Mouse (Mus musculus) forebrain, embryonic 14.5 days (tissue): ENCODE data around the gene G6pc2. TPM values are rescaled to one million over a fixed set of nuclear protein-coding genes. Genes with fewer than 3 reads are reported as not detected.

Experiments used
- ATAC-seq: fragments of 200-750 bp; cut with Nextera tagmentation; 2 replicates; pipeline ENCODE4 v1.8.0; 2017; ENCODE audit warnings: mild to moderate bottlenecking, moderate library complexity
- DNase-seq: peaks from one replicate; pipeline ENCODE4 v3.0.0-alpha.2; 2015; ENCODE audit warnings: low spot score
- H3K27ac ChIP-seq: fragments of 300-500 bp; sonication (generic); 2 replicates; pipeline ENCODE4 v1.5.1; 2014; ENCODE audit warnings: low read depth, mild to moderate bottlenecking, control low read depth, low read length, moderate library complexity
- H3K27me3 ChIP-seq: fragments of 300-500 bp; sonication (generic); replicated peaks from 2 replicates; pipeline ENCODE4 v1.6.1; 2014; ENCODE audit warnings: low read length, control low read depth, mixed read lengths; ENCODE audit not compliant: control insufficient read depth, insufficient read depth
- H3K36me3 ChIP-seq: fragments of 300-500 bp; sonication (generic); 2 replicates; pipeline ENCODE4 v1.6.1; 2014; ENCODE audit warnings: low read length, control low read depth; ENCODE audit not compliant: control insufficient read depth, insufficient read depth
- H3K4me1 ChIP-seq: fragments of 300-500 bp; sonication (generic); 2 replicates; pipeline ENCODE4 v1.6.1; 2014; ENCODE audit warnings: antibody characterized with exemption, low read length, control low read depth; ENCODE audit not compliant: control insufficient read depth, insufficient read depth
- H3K4me2 ChIP-seq: fragments of 300-500 bp; sonication (generic); 2 replicates; pipeline ENCODE4 v1.6.1; 2014; ENCODE audit warnings: mild to moderate bottlenecking, control low read depth, low read length
- H3K4me3 ChIP-seq: fragments of 300-500 bp; sonication (generic); 2 replicates; pipeline ENCODE4 v1.5.1; 2014; ENCODE audit warnings: low read depth, low read length, control low read depth
- H3K9ac ChIP-seq: fragments of 300-500 bp; sonication (generic); 2 replicates; pipeline ENCODE4 v1.6.1; 2014; ENCODE audit warnings: mild to moderate bottlenecking, low read length, control low read depth, moderate library complexity
- H3K9me3 ChIP-seq: fragments of 300-500 bp; sonication (generic); replicated peaks from 2 replicates; pipeline ENCODE4 v1.6.1; 2016; ENCODE audit warnings: low read length, control low read depth, mixed read lengths; ENCODE audit not compliant: control insufficient read depth
- WGBS: fragments of 180-500 bp; shearing (Covaris S2); extraction: QIAGEN DNeasy Blood & Tissue Kit; methylation state at CpG from one replicate; pipeline ENCODE4 v1.1.7; 2014; 5-methylcytosine and 5-hydroxymethylcytosine counted together
- polyA plus RNA-seq: library from polyadenylated mRNA; unstranded; fragments of >200 nt; fragmentation: Nextera tagmentation; extraction: Ambion mirVana; gene quantifications from 2 replicates; pipeline ENCODE4 v1.2.1, GENCODE M21; 2014

The G6pc2 gene
- polyA plus RNA-seq, result 0.17 TPM in 1 of 2 replicates, not detected in the other

DNA sequence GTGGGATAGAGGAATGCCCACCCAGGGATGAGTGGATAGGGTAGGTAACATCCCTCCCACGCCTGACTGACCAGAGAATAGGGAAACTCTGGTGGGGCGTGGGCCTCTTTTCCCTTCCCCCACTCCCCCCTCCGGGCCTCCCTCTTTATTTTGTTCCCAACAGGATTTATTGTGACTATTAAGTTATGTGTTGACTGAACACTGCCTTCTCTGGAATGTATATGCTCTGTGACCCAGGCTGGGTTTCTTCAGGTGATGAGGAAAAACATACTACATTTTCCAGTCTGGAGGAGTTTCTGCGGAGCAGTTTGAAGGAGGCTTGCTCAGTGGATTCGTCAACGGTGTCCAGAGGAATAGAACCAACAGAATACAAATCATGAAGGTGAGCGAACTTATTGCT is at the start of gene G6pc2:
Gene G6pc2, plus strand, starts transcription at position 301 of the 400 bp plus-strand sequence.
- DNase-seq (no peak), ATAC-seq (no peak)
- no peak within 1 kb of the TSS for H3K4me3 ChIP-seq
- H3K4me1 ChIP-seq, result no peaks in the 10 kb centered on the region
- H3K4me2 ChIP-seq, result no peak within 1 kb of the TSS
- no peaks in the 10 kb centered on the region for H3K9me3 ChIP-seq
- H3K27me3 ChIP-seq, result no peaks in the 10 kb centered on the region
- no peak within 1 kb of the TSS for H3K9ac ChIP-seq
- H3K27ac ChIP-seq, result no peak within 1 kb of the TSS
- no peaks in the 10 kb centered on the region for H3K36me3 ChIP-seq
- WGBS, result 79% methylated on average over 7 of the region's 7 CpGs

- Histone ChIP-seq H3K4me2 (no peak overlapping the region), H3K4me1 (no peaks in the 10 kb centered on the region), H3K9ac (no peak overlapping the region), H3K9me3 (no peaks in the 10 kb centered on the region), H3K27ac (no peak overlapping the region), H3K4me3 (no peak overlapping the region), H3K27me3 (no peaks in the 10 kb centered on the region), H3K36me3 (no peaks in the 10 kb centered on the region)
- WGBS, result 86% methylated on average over 9 of the region's 9 CpGs
- ATAC-seq (no peak), DNase-seq (no peak)
Measured at GRCm38 (mm10) chr2:69170395-69171077, 40.3 kb upstream of the G6pc2 start.

DNA sequence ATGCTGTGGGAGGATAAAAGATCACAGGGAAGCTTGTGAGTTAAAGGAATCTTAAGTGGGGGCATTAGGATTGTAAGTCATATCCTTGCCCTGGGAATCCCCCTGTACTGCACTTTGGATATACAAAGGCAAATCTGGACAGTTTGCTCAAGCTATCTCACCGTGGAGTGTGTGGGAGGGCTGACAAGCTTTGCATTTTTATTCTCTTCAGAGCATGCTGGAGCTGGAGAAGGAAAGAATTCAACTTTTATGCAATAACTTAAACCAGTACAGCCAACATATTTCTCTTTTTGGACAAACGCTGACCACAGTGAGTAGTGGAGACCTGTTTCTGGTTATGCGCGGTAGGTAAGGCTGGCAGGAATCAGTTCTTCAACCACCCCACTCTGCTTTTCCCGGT is 35.6 kb upstream of the G6pc2 start:
- DNase-seq (no peak), ATAC-seq (no peak)
- no peak overlapping the region for H3K9ac ChIP-seq
- WGBS, result 89% methylated on average over 5 of the region's 5 CpGs
- H3K4me3 ChIP-seq, result no peak overlapping the region
- H3K36me3 ChIP-seq, result no peaks in the 10 kb centered on the region
- H3K4me1 ChIP-seq, result no peaks in the 10 kb centered on the region
- H3K27ac ChIP-seq, result no peak overlapping the region
- no peaks in the 10 kb centered on the region for H3K27me3 ChIP-seq
- H3K4me2 ChIP-seq, result no peak overlapping the region
- H3K9me3 ChIP-seq, result no peaks in the 10 kb centered on the region

DNA sequence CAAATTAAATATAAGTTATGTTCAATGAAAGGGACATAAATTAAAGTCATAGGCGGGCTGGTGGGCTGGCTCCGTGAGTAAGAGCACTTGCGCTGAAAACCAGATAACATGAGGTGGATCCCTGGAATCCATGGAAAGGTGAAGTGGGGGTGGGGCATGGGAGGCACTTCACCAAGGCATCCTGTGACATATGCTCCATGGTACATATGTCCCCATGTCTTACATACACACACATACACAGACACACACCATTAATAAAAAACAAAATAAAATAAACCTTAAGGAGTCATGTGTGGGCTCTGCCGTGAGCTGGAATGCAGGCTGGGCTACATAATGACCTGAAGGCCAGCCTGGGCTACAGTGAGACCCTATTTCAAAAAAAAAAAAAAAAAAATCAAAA is 31.2 kb upstream of the G6pc2 start:
- ATAC-seq (no peak), DNase-seq (no peak)
- Histone ChIP-seq H3K4me2 (no peak overlapping the region), H3K27ac (no peak overlapping the region), H3K4me3 (no peak overlapping the region), H3K4me1 (no peaks in the 10 kb centered on the region), H3K9me3 (no peaks in the 10 kb centered on the region), H3K9ac (no peak overlapping the region), H3K36me3 (no peaks in the 10 kb centered on the region), H3K27me3 (no peaks in the 10 kb centered on the region)
- 94% methylated on average over 4 of the region's 4 CpGs for WGBS

- Histone ChIP-seq H3K36me3 (peaks cover 6% of the 10 kb centered on the region; the same call in 1 of the 2 replicates), H3K9me3 (no peaks in the 10 kb centered on the region), H3K27ac (no peak overlapping the region), H3K27me3 (no peaks in the 10 kb centered on the region), H3K4me3 (no peak overlapping the region), H3K9ac (no peak overlapping the region), H3K4me1 (no peaks in the 10 kb centered on the region), H3K4me2 (no peak overlapping the region)
- 88% methylated on average over 2 of the region's 2 CpGs for WGBS
- no peak for DNase-seq
- ATAC-seq, result no peak
Measured at GRCm38 (mm10) chr2:69187990-69188389, 22.9 kb upstream of the G6pc2 start.

GRCm38 (mm10) chr2:69188732-69189131 is 22.1 kb upstream of the G6pc2 start:
- no peak overlapping the region for H3K4me2 ChIP-seq
- H3K27ac ChIP-seq, result no peak overlapping the region
- no peak for ATAC-seq
- H3K4me3 ChIP-seq, result no peak overlapping the region
- H3K36me3 ChIP-seq, result peaks cover 14% of the 10 kb centered on the region
- 87% methylated on average over 6 of the region's 6 CpGs for WGBS
- H3K4me1 ChIP-seq, result no peaks in the 10 kb centered on the region
- H3K27me3 ChIP-seq, result no peaks in the 10 kb centered on the region
- DNase-seq, result no peak
- H3K9ac ChIP-seq, result no peak overlapping the region
- no peaks in the 10 kb centered on the region for H3K9me3 ChIP-seq

DNA sequence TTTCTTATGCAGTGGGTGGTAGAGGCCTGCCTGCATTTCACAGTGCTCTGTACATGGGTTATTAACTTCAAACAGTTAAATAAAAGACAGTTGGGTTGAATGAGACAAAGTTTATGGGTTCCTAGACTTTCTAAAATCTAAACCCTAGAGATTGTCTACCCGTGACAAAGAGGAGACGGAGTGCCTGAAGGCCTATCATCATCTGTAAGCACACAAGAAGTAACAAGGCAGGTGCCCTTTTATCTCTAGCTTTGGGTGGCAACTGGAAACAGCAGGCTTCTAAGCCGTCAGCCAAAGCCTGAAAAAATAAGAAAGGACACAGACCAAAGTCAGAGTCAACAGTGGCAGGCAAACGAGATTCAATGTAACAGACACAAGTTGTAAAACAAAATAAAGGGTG is 21.7 kb upstream of the G6pc2 start:
- 73% methylated on average over 4 of the region's 4 CpGs for WGBS
- DNase-seq, result no peak
- no peak overlapping the region for H3K27ac ChIP-seq
- H3K36me3 ChIP-seq, result peaks cover 18% of the 10 kb centered on the region
- H3K4me2 ChIP-seq, result no peak overlapping the region
- H3K9me3 ChIP-seq, result no peaks in the 10 kb centered on the region
- ATAC-seq, result no peak
- H3K9ac ChIP-seq, result no peak overlapping the region
- H3K4me1 ChIP-seq, result no peaks in the 10 kb centered on the region
- no peaks in the 10 kb centered on the region for H3K27me3 ChIP-seq
- no peak overlapping the region for H3K4me3 ChIP-seq

GRCm38 (mm10) chr2:69191059-69191458 is 19.8 kb upstream of the G6pc2 start:
- DNase-seq (no peak), ATAC-seq (no peak)
- Histone ChIP-seq H3K4me3 (no peak overlapping the region), H3K36me3 (peaks cover 30% of the 10 kb centered on the region), H3K4me1 (no peaks in the 10 kb centered on the region), H3K27ac (no peak overlapping the region), H3K4me2 (no peak overlapping the region), H3K9me3 (no peaks in the 10 kb centered on the region), H3K9ac (no peak overlapping the region), H3K27me3 (no peaks in the 10 kb centered on the region)
- WGBS, result 90% methylated on average over 5 of the region's 5 CpGs

- 87% methylated on average over 5 of the region's 5 CpGs for WGBS
- Histone ChIP-seq H3K36me3 (peaks cover 41% of the 10 kb centered on the region), H3K9ac (no peak overlapping the region), H3K9me3 (no peaks in the 10 kb centered on the region), H3K4me3 (no peak overlapping the region), H3K27me3 (no peaks in the 10 kb centered on the region), H3K4me1 (no peaks in the 10 kb centered on the region), H3K4me2 (no peak overlapping the region), H3K27ac (no peak overlapping the region)
- DNase-seq (no peak), ATAC-seq (no peak)
Measured at GRCm38 (mm10) chr2:69193555-69193954, 17.3 kb upstream of the G6pc2 start.
